Mouse (Mus musculus) olfactory bulb, adult 2 months (tissue): ENCODE results near the gene Samd1.

Experiments
- CTCF ChIP-seq: fragments of 200-500 bp; IDR thresholded peaks from 2 replicates; pipeline ENCODE4 v1.5.1; 2012; ENCODE audit warnings: low read depth, mild to moderate bottlenecking, low read length, moderate library complexity; ENCODE audit not compliant: insufficient read depth
- POLR2A ChIP-seq: fragments of 200-500 bp; IDR thresholded peaks from 2 replicates; pipeline ENCODE4 v1.6.1; 2012; ENCODE audit warnings: mild to moderate bottlenecking, low read depth, low read length, moderate library complexity; ENCODE audit not compliant: insufficient read depth

GRCm38 (mm10) chr8:84025863-84026262, 28.4 kb downstream of the Samd1 start:
- TF ChIP-seq CTCF (no peak), POLR2A (no peak)
